Mouse (Mus musculus) bone marrow, adult 2 months (tissue): ENCODE results near the gene Muc4.

Experiments used
- CTCF ChIP-seq: fragments of 200-500 bp; IDR thresholded peaks from 2 replicates; pipeline ENCODE4 v1.5.1; 2011; ENCODE audit warnings: low read length, control low read depth; ENCODE audit not compliant: control insufficient read depth, insufficient read depth
- POLR2A ChIP-seq: fragments of 200-500 bp; IDR thresholded peaks from 2 replicates; pipeline ENCODE4 v1.6.1; 2011; ENCODE audit warnings: low read depth, mild to moderate bottlenecking, control low read depth, low read length, borderline replicate concordance; ENCODE audit not compliant: control insufficient read depth

GRCm38 (mm10) chr16:32818441-32818840, 82.8 kb downstream of the Muc4 start:
- TF ChIP-seq POLR2A: no peak
- TF ChIP-seq CTCF: no peak
